Mouse (Mus musculus) hindlimb bud, embryonic 11.5 days (tissue): ENCODE measurements around the gene Pitx1.

Experiments used
- DNase-seq: peaks from one replicate; pipeline ENCODE4 v3.0.0-alpha.2; 2012; ENCODE audit warnings: low read depth, low spot score; ENCODE audit errors: extremely low spot score

The Pitx1 gene

GRCm38 (mm10) chr13:55836142-55836625 lies at the start of gene Pitx1:
TSS of gene Pitx1 (minus strand) at chr13:55836192.
- no peak for DNase-seq

- no peak for DNase-seq
Observed at GRCm38 (mm10) chr13:55881431-55882202, 45.6 kb upstream of the Pitx1 start.

- no peak for DNase-seq
Observed at GRCm38 (mm10) chr13:55878353-55878752, 42.4 kb upstream of the Pitx1 start.

- DNase-seq: no peak
Observed at GRCm38 (mm10) chr13:55871410-55871809, 35.4 kb upstream of the Pitx1 start.

GRCm38 (mm10) chr13:55870001-55870400 lies 34.0 kb upstream of the Pitx1 start:
- DNase-seq: no peak

- no peak for DNase-seq
Observed at GRCm38 (mm10) chr13:55867540-55868103, 31.6 kb upstream of the Pitx1 start.

- no peak for DNase-seq
Observed at GRCm38 (mm10) chr13:55860483-55860882, 24.5 kb upstream of the Pitx1 start.

GRCm38 (mm10) chr13:55858463-55858862 lies 22.5 kb upstream of the Pitx1 start:
- DNase-seq: no peak

- no peak for DNase-seq
Observed at GRCm38 (mm10) chr13:55855793-55856192, 19.8 kb upstream of the Pitx1 start.

- DNase-seq: no peak
Observed at GRCm38 (mm10) chr13:55852205-55852604, 16.2 kb upstream of the Pitx1 start.

GRCm38 (mm10) chr13:55850726-55851125 lies 14.7 kb upstream of the Pitx1 start:
- DNase-seq: no peak

GRCm38 (mm10) chr13:55848604-55849190 lies 12.7 kb upstream of the Pitx1 start:
- no peak for DNase-seq

- DNase-seq: no peak
Observed at GRCm38 (mm10) chr13:55847805-55848204, 11.8 kb upstream of the Pitx1 start.

GRCm38 (mm10) chr13:55843700-55844099 lies 7.7 kb upstream of the Pitx1 start:
- DNase-seq: no peak

- no peak for DNase-seq
Observed at GRCm38 (mm10) chr13:55840223-55840622, 4.2 kb upstream of the Pitx1 start.

GRCm38 (mm10) chr13:55836786-55837780 lies 1.1 kb upstream of the Pitx1 start:
- DNase-seq: no peak

GRCm38 (mm10) chr13:55835548-55836097 lies 369 bp downstream of the Pitx1 start:
- no peak for DNase-seq

- DNase-seq: no peak
Observed at GRCm38 (mm10) chr13:55834667-55835066, 1.3 kb downstream of the Pitx1 start.

GRCm38 (mm10) chr13:55833921-55834320 lies 2.1 kb downstream of the Pitx1 start:
- no peak for DNase-seq

GRCm38 (mm10) chr13:55832602-55833001 lies 3.4 kb downstream of the Pitx1 start:
- DNase-seq: no peak
